ENCODE assay signal across 14 mouse cellular contexts in genomic region chr1:131976886-131977285, GRCm38 (mm10).
"Had no signal": no experiment of that assay in that cellular context is flagged by ENCODE, and none has a peak within 500 bp of the region (broad histone marks: within the 10 kb centered on the region; RNA-seq: fewer than 3 reads in every experiment).

No protein-coding gene starts in this region.

- H3K36me3 ChIP-seq: intestine, embryonic 15.5 days; liver, embryonic 12.5 days; liver, embryonic 15.5 days had no signal

- ATAC-seq: intestine, embryonic 15.5 days; liver, embryonic 12.5 days had no signal

- H3K9me3 ChIP-seq: intestine, embryonic 15.5 days; kidney, embryonic 15.5 days; liver, embryonic 12.5 days; liver, embryonic 15.5 days had no signal

- H3K4me3 ChIP-seq: intestine, embryonic 15.5 days; kidney, embryonic 15.5 days; left cerebral cortex, adult 2 months; liver, embryonic 12.5 days; liver, embryonic 15.5 days had no signal

- H3K9ac ChIP-seq: intestine, embryonic 15.5 days; kidney, embryonic 15.5 days; liver, embryonic 12.5 days; liver, embryonic 15.5 days had no signal

- H3K4me2 ChIP-seq: intestine, embryonic 15.5 days; kidney, embryonic 15.5 days; liver, embryonic 12.5 days; liver, embryonic 15.5 days had no signal

- H3K27ac ChIP-seq: intestine, embryonic 15.5 days; kidney, embryonic 15.5 days; left cerebral cortex, adult 2 months; liver, embryonic 12.5 days; liver, embryonic 15.5 days; macrophage had no signal

- H3K27me3 ChIP-seq: intestine, embryonic 15.5 days; liver, embryonic 15.5 days had no signal

- DNase-seq: kidney, adult 11 months; kidney, adult 8-10 months; kidney, postnatal 10 days; kidney, postnatal 36 days; layer of hippocampus, postnatal 36 days; lung, adult 18-20 months; midbrain, embryonic 14.5 days; thymus, postnatal 25 days had no signal
